Mouse (Mus musculus) heart, postnatal 0 days (tissue): ENCODE measurements at regions not wholly inside any gene's neighbourhood (a gene's known extent, or its start where the extent isn't known, plus 50 kb on each side); places are given as distances from the start of the nearest gene placed in this dataset.

ENCODE experiments used
- ATAC-seq: fragments of 200-750 bp; cut with Nextera tagmentation; 2 replicates; pipeline ENCODE4 v1.8.0; 2017; ENCODE audit warnings: low read depth, moderate number of reproducible peaks, moderate library complexity; ENCODE audit not compliant: insufficient read depth
- DNase-seq: peaks from one replicate; pipeline ENCODE4 v3.0.0-alpha.2; 2016; ENCODE audit warnings: low spot score
- H3K27ac ChIP-seq: fragments of 300-500 bp; sonication (generic); 2 replicates; pipeline ENCODE4 v1.5.1; 2014; ENCODE audit warnings: low read depth, mild to moderate bottlenecking
- H3K27me3 ChIP-seq: fragments of 300-500 bp; sonication (generic); 2 replicates; pipeline ENCODE4 v1.6.1; 2014; ENCODE audit warnings: low read length, mixed read lengths; ENCODE audit not compliant: control insufficient read depth, insufficient read depth
- H3K36me3 ChIP-seq: fragments of 300-500 bp; sonication (generic); replicated peaks from 2 replicates; pipeline ENCODE4 v1.6.1; 2014; ENCODE audit warnings: low read length, mixed read lengths; ENCODE audit not compliant: control insufficient read depth, insufficient read depth
- H3K4me1 ChIP-seq: fragments of 300-500 bp; sonication (generic); 2 replicates; pipeline ENCODE4 v1.6.1; 2014; ENCODE audit warnings: antibody characterized with exemption; ENCODE audit not compliant: control insufficient read depth, insufficient read depth
- H3K4me2 ChIP-seq: fragments of 300-500 bp; sonication (generic); 2 replicates; pipeline ENCODE4 v1.6.1; 2014; ENCODE audit warnings: low read depth, mild to moderate bottlenecking, low read length, moderate library complexity
- H3K4me3 ChIP-seq: fragments of 300-500 bp; sonication (generic); 2 replicates; pipeline ENCODE4 v1.5.1; 2014; ENCODE audit warnings: low read depth, low read length
- H3K9ac ChIP-seq: fragments of 300-500 bp; sonication (generic); replicated peaks from 2 replicates; pipeline ENCODE4 v1.6.1; 2014; ENCODE audit warnings: low read depth, low read length, mixed read lengths
- H3K9me3 ChIP-seq: fragments of 300-500 bp; sonication (generic); replicated peaks from 2 replicates; pipeline ENCODE4 v1.6.1; 2016; ENCODE audit warnings: low read length; ENCODE audit not compliant: control insufficient read depth
- CTCF ChIP-seq: IDR thresholded peaks from 2 replicates; pipeline ENCODE4 v1.5.1; 2016; ENCODE audit warnings: antibody characterized with exemption, control low read depth, low read depth
- EP300 ChIP-seq: IDR thresholded peaks from 2 replicates; pipeline ENCODE4 v1.6.1; 2016; ENCODE audit warnings: antibody characterized with exemption, low read depth
- WGBS: fragments of 180-500 bp; shearing (Covaris S2); extraction: QIAGEN DNeasy Blood & Tissue Kit; methylation state at CpG from one replicate; pipeline ENCODE4 v1.1.7; 2014; 5-methylcytosine and 5-hydroxymethylcytosine counted together

DNA sequence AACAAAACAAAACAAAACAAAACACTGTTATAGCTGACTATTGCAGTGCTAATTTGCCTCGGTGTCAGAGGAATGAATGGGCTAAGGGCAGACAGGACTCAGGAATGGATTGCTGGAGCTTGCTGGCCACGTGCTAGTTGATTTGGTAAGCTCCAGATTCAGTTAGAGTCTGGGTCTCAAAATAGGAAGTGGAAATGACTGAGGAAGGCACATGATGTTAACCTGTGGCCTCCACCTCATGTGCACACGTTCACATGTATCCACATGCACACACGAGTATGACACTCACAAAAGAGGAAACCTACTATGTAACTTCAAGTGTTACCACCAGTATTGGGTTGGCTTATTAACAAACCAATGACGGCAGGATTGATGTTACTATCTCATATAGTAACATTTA, 125.0 kb downstream of the Ndfip2 start:
- ATAC-seq (no peak), DNase-seq (no peak)
- Histone ChIP-seq H3K27ac (no peak overlapping the region), H3K9ac (no peak overlapping the region), H3K4me2 (no peak overlapping the region), H3K4me3 (no peak overlapping the region), H3K9me3 (no peaks in the 10 kb centered on the region), H3K4me1 (peaks cover 16% of the 10 kb centered on the region), H3K27me3 (no peaks in the 10 kb centered on the region), H3K36me3 (no peaks in the 10 kb centered on the region)
- TF ChIP-seq CTCF (no peak), EP300 (no peak)
- WGBS, result 55% methylated on average over 5 of the region's 5 CpGs

DNA sequence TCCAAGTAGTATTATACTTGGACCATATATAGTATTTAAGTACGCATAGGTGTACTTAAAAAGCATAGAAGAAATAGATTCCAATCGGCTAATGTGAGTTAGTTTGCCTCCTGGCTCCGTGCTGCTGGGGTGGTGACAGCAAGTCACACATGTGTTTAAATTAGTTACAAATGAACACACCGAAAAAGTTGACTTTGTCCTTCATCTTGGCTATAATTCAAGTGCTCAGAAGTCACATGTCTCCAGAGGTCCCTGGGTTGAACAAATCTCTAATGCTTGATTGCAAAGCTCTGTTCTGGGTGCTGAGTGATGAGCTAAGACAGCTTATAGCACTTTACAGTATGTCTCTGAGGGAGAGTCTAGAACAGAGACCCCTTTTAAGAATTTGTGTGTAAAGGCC, 121.7 kb downstream of the Ndfip2 start:
- no peaks in the 10 kb centered on the region for H3K9me3 ChIP-seq
- no peak overlapping the region for H3K4me2 ChIP-seq
- TF ChIP-seq CTCF (no peak), EP300 (no peak)
- ATAC-seq, result no peak
- no peak overlapping the region for H3K27ac ChIP-seq
- no peak overlapping the region for H3K9ac ChIP-seq
- WGBS, result 31% methylated on average over 4 of the region's 4 CpGs
- H3K4me3 ChIP-seq, result no peak overlapping the region
- no peaks in the 10 kb centered on the region for H3K36me3 ChIP-seq
- H3K27me3 ChIP-seq, result no peaks in the 10 kb centered on the region
- peaks cover 25% of the 10 kb centered on the region for H3K4me1 ChIP-seq
- no peak for DNase-seq

DNA sequence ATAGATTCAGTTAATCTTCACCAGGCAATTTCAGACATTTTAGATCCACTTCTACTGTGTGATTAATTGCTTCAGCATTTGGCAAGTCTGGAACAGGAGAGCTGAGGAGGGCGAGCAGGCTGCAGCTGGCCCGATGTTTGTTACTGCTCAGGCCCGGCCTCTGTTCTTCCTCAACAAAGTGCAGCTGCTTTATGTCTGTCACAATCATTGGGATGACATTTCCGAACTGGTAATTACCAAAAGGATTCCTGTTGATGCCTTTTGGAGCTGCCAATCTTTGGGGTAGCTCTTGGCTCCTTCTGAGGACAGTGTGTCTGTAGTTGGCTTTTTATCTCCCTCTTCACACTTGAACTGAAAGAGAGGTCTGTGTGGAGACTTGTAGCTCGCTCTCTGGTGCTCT, 119.4 kb downstream of the Ndfip2 start:
- no peak overlapping the region for H3K4me3 ChIP-seq
- DNase-seq (peak; percentile 53), ATAC-seq (peak; percentile 72)
- TF ChIP-seq CTCF (no peak), EP300 (no peak)
- H3K27ac ChIP-seq, result peak overlapping the region; percentile 32; the same call in 1 of the 2 replicates
- no peak overlapping the region for H3K4me2 ChIP-seq
- whole genome bisulfite sequencing, result 19% methylated on average over 5 of the region's 5 CpGs
- peaks cover 31% of the 10 kb centered on the region for H3K4me1 ChIP-seq
- H3K36me3 ChIP-seq, result no peaks in the 10 kb centered on the region
- no peaks in the 10 kb centered on the region for H3K9me3 ChIP-seq
- no peak overlapping the region for H3K9ac ChIP-seq
- H3K27me3 ChIP-seq, result no peaks in the 10 kb centered on the region

DNA sequence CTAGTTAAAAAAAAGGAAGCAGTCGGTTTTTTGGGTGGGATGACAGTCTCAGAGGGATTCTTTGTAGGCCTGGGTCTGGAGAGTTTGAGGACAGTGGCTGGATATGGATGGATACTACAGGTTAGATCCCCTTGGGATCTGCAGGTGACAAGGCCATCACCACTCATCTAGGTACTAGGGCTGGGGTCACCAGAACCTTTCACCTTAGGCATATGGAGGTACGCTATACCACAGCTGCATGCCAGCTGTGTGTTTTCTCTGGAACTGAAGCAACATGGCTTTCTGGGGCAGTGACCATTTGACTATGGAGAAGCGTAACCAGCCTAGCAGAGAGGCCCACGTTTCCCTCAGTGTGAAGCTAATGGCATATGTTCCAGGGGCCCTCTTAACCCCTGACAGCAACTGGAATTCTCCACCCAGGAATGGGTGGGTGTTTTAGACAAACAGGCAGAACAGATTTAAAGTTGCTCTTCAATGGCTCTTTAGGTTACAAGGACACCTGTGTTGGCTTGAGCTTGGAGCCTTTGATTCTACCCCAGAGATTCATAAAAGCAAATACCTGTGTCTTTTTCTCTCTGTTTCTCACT, 118.8 kb downstream of the Ndfip2 start:
- Histone ChIP-seq H3K27me3 (no peaks in the 10 kb centered on the region), H3K4me2 (no peak overlapping the region), H3K9ac (no peak overlapping the region), H3K4me3 (no peak overlapping the region), H3K4me1 (peaks cover 27% of the 10 kb centered on the region), H3K9me3 (no peaks in the 10 kb centered on the region), H3K36me3 (no peaks in the 10 kb centered on the region), H3K27ac (no peak overlapping the region)
- ATAC-seq (no peak), DNase-seq (no peak)
- TF ChIP-seq CTCF (no peak), EP300 (no peak)
- 66% methylated on average over 4 of the region's 4 CpGs for WGBS

DNA sequence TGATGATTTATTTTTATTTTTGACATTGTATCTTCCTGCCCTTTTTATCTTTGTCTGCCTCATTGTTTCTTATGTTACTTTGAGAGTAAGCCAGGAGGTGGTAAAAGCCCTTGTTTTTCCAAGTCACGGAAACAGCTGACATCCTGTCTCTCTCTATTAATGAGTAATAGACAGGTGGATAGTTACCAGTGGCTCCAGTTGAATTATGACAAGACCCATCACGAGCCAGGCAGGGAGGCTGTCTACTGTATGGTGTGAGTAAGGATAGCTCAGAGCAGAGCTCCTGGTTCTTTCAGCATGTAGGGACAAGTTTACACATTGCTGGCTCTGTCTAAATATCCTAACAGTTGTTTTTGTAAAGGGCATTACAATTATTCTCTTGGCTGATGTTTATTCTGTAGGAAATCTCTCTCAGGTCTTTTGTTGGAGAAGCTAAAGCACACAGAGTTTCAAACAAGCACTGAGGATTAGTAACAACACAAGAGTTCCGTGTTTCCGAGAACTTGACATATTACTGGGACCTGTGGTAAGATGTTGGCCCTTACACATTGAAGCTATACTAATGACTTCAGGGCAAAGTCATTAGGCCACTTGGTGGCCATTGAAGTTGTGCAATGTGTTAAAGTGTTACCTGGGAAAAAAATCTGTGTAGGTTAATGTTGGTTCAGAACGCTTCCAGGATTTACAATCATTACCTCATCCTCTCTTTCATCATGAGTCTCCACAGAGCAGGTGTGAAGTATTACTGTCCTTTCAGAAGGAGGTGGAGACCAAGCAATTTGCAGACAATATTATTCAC, 111.5 kb downstream of the Ndfip2 start:
- Histone ChIP-seq H3K36me3 (no peaks in the 10 kb centered on the region), H3K4me3 (no peak overlapping the region), H3K27me3 (no peaks in the 10 kb centered on the region), H3K9ac (no peak overlapping the region), H3K4me2 (no peak overlapping the region), H3K9me3 (no peaks in the 10 kb centered on the region), H3K4me1 (peaks cover 5% of the 10 kb centered on the region; the same call in 1 of the 2 replicates), H3K27ac (no peak overlapping the region)
- ATAC-seq (no peak), DNase-seq (no peak)
- WGBS, result 77% methylated on average over 5 of the region's 5 CpGs
- no peak for TF ChIP-seq CTCF
- TF ChIP-seq EP300, result no peak
